In genomic region chr13:78658285-78658684, GRCm38 (mm10) we compare ENCODE assay signal across 17 mouse cellular contexts.
DNase-seq lines count a peak whose midpoint lies in the region.
"Had no signal": no experiment of that assay in that cellular context is flagged by ENCODE, and none has a peak within 500 bp of the region (broad histone marks: within the 10 kb centered on the region; RNA-seq: fewer than 3 reads in every experiment).

No protein-coding gene starts in this region.

- intact Hi-C loops in left cerebral cortex, postnatal 36 days (cut with DNase I): loop anchor here (5.0 to 10.0 kb wide), 2 partner anchors 81 to 237 kb away; no protein-coding TSS in a partner anchor

- DNase-seq in right cerebral cortex, adult 2 months (ENCODE audit: low spot score in 2 of 2): peak; percentile 39 to 48
- DNase-seq in right cerebral cortex, postnatal 4 days: no peak
- peak; percentile 49 to 80 for DNase-seq in frontal cortex, postnatal 36 days (ENCODE audit: low spot score in 2 of 2)
- peak; percentile 43 to 54 for DNase-seq in left cerebral cortex, postnatal 36 days (ENCODE audit: low spot score in 2 of 2)
- DNase-seq in spleen, postnatal 4 days (ENCODE audit: low spot score in 2 of 2): no peak
- DNase-seq in adrenal gland, adult 2 months: no peak
- DNase-seq in kidney, postnatal 25 days: no peak
- DNase-seq: adrenal gland, postnatal 36 days; cerebellum, adult 2 months; cerebellum, postnatal 14 days; heart, adult 2 months; heart, postnatal 4 days; kidney, postnatal 36 days; layer of hippocampus, postnatal 36 days; liver; lung, adult 2 months; lung, postnatal 14 days had no signal

Comparison
In these comparisons a context has a peak if more than half of its experiments do, and no peak if none do; other contexts are left out.
1. DNase-seq: peak in right cerebral cortex, adult 2 months (2 of 2), frontal cortex, postnatal 36 days (2 of 2) and left cerebral cortex, postnatal 36 days (2 of 2); none in right cerebral cortex, postnatal 4 days (single experiment), spleen, postnatal 4 days (0 of 2), adrenal gland, adult 2 months (single experiment) and kidney, postnatal 25 days (0 of 2).